Mouse (Mus musculus) spleen, adult 10 weeks (tissue): ENCODE results near the gene Mroh9. TPM values are rescaled to one million over a fixed set of nuclear protein-coding genes. Genes with fewer than 3 reads are reported as not detected.

ENCODE experiments used
- polyA plus RNA-seq: library from polyadenylated mRNA; stranded (reverse); fragments of 350-450 nt; fragmentation: Illumina TruSeq; extraction: RNeasy Lipid Tissue Mini Kit (QIAGEN cat#74804); gene quantifications from one replicate; pipeline ENCODE4 v1.2.3, GENCODE M21; 2015; ENCODE audit warnings: low replicate concordance; ENCODE audit not compliant: insufficient read depth

Mroh9 gene
- polyA plus RNA-seq = not detected

DNA sequence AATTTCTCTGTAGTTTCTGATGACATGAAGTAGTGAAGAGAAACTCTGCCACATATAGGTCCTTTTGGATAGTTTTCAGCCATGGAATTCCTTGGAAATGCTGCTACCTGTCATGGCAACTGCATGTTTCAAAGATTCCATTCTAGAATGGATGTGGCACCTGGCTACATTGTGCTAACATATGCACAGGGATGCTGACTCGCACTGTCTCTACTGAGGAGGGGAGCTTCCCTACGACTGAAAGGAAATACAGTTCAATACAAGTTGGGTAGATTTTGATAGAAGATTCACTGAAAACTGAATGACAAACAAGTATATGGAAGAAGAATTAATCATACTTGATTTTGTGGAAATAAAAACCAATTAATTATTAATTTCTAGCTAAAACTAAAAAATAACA lies at the start of gene Mroh9:
Mroh9 (minus strand) TSS at position 101 of the 400 bp plus-strand sequence.

DNA sequence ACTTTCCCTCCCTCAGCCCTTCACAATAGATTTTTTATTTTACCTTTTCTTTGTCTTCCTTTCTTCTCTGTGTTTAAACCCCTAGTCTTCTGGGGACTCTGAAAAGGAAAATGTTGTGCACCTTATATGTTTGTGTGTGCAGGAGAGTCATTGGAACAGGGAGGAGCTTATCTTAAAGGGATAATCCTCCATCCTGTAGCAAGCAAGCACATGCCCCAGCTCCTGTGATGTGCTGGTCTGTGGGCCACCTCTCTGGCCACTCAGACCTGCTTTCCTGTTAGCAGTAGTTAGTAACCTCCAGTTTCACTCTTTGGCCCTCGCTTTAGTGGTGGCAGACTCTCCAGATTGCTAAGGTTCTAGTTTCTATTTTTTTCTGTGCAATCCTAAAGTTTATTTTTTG lies 101.0 kb downstream of the Mroh9 start, which contains the start of gene Fmo3:
Fmo3 (minus strand) TSS at position 101 of the 400 bp plus-strand sequence.

Other genes with a start within 250 kb of the Mroh9 start
- 8.9 TPM for gene Fmo1, start 219.1 kb downstream of the Mroh9 start, polyA plus RNA-seq
- 5.4 TPM for gene Fmo2, start 186.9 kb downstream of the Mroh9 start, polyA plus RNA-seq
- not detected for gene Fmo6, start 148.2 kb downstream of the Mroh9 start, polyA plus RNA-seq
- gene Fmo3, start 101.1 kb downstream of the Mroh9 start, polyA plus RNA-seq = 0.33 TPM
- gene Prrx1, start 228.0 kb upstream of the Mroh9 start, polyA plus RNA-seq = 11.4 TPM